Mouse (Mus musculus): ENCODE measurements around the gene Ier5l.

The Ier5l gene

GRCm38 (mm10) chr2:30470143-30470946 lies 3.7 kb downstream of the Ier5l start:
- peak; percentile 51 for DNase-seq

GRCm38 (mm10) chr2:30469796-30470142 lies 4.2 kb downstream of the Ier5l start:
- peak; percentile 74 for DNase-seq

- DNase-seq, result no peak
These were observed 5.0 kb downstream of the Ier5l start for GRCm38 (mm10) chr2:30469009-30469408.

- no peak for DNase-seq
These were observed 7.2 kb downstream of the Ier5l start for GRCm38 (mm10) chr2:30466787-30467186.

GRCm38 (mm10) chr2:30464411-30464810 lies 9.6 kb downstream of the Ier5l start:
- no peak for DNase-seq

- peak; percentile 83 for DNase-seq
These were observed 10.1 kb downstream of the Ier5l start for GRCm38 (mm10) chr2:30463904-30464330.

- DNase-seq, result no peak
These were observed 10.7 kb downstream of the Ier5l start for GRCm38 (mm10) chr2:30463341-30463761.

- no peak for DNase-seq
These were observed 14.8 kb downstream of the Ier5l start for GRCm38 (mm10) chr2:30459241-30459640.

- no peak for DNase-seq
These were observed 15.7 kb downstream of the Ier5l start for GRCm38 (mm10) chr2:30458349-30458748.

- no peak for DNase-seq
These were observed 17.7 kb downstream of the Ier5l start for GRCm38 (mm10) chr2:30456104-30456980.

GRCm38 (mm10) chr2:30454587-30454986 lies 19.4 kb downstream of the Ier5l start:
- DNase-seq, result no peak

GRCm38 (mm10) chr2:30453570-30453969 lies 20.4 kb downstream of the Ier5l start:
- no peak for DNase-seq

GRCm38 (mm10) chr2:30451525-30451924 lies 22.5 kb downstream of the Ier5l start:
- DNase-seq, result no peak

- no peak for DNase-seq
These were observed 23.5 kb downstream of the Ier5l start for GRCm38 (mm10) chr2:30450530-30450929.

GRCm38 (mm10) chr2:30448371-30448770 lies 25.6 kb downstream of the Ier5l start:
- no peak for DNase-seq

GRCm38 (mm10) chr2:30446891-30447826 lies 26.9 kb downstream of the Ier5l start:
- no peak for DNase-seq

GRCm38 (mm10) chr2:30445312-30445711 lies 28.7 kb downstream of the Ier5l start:
- peak; percentile 49 for DNase-seq

GRCm38 (mm10) chr2:30444450-30444849 lies 29.6 kb downstream of the Ier5l start:
- no peak for DNase-seq

GRCm38 (mm10) chr2:30444006-30444405 lies 30.0 kb downstream of the Ier5l start:
- no peak for DNase-seq

GRCm38 (mm10) chr2:30443281-30443680 lies 30.7 kb downstream of the Ier5l start:
- DNase-seq, result no peak

GRCm38 (mm10) chr2:30442498-30442890 lies 31.5 kb downstream of the Ier5l start:
- DNase-seq, result no peak

All from liver (tissue).